Mouse (Mus musculus): ENCODE measurements at regions not wholly inside any gene's neighbourhood (a gene's known extent, or its start where the extent isn't known, plus 50 kb on each side); places are given as distances from the start of the nearest gene placed in this dataset.

DNA sequence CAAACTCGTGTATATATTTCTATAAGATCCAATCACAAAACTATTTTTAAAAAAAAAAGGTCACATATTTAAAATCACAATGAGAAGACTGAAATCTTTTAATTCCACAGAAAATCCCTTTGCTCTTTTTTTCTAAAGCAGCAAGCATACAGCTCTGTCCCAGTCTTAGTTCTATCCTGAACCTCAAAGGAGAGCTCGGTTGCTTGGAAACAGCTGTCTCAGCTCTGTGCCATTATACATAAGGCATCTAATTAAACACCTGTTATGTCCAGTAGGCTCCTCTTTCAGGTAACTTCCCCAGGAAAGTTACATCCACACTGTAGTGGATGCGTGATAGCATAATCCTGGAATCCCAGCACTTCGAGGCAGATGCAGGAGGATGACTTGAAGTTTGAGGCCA, 181.5 kb downstream of the Moxd1 start:
- no peak overlapping the region for H3K4me2 ChIP-seq
- H3K27ac ChIP-seq (ENCODE audit: low read depth) = no peak overlapping the region
- no peak for DNase-seq
- 72% methylated on average over 4 of the region's 4 CpGs for WGBS
- H3K9me3 ChIP-seq (ENCODE audit: low read depth, low read length) = no peaks in the 10 kb centered on the region
- no peaks in the 10 kb centered on the region for H3K27me3 ChIP-seq (ENCODE audit: insufficient read depth, low read length)
- no peaks in the 10 kb centered on the region for H3K36me3 ChIP-seq (ENCODE audit: insufficient read depth)
- H3K9ac ChIP-seq = no peak overlapping the region
- no peak for TF ChIP-seq CTCF (IDR thresholded peaks at IDR 0.05; ENCODE audit: low read depth)
- H3K4me1 ChIP-seq (ENCODE audit: insufficient read depth) = no peaks in the 10 kb centered on the region
- no peak for ATAC-seq (ENCODE audit: insufficient read depth)
- H3K4me3 ChIP-seq (ENCODE audit: low read depth, low read length) = no peak overlapping the region

DNA sequence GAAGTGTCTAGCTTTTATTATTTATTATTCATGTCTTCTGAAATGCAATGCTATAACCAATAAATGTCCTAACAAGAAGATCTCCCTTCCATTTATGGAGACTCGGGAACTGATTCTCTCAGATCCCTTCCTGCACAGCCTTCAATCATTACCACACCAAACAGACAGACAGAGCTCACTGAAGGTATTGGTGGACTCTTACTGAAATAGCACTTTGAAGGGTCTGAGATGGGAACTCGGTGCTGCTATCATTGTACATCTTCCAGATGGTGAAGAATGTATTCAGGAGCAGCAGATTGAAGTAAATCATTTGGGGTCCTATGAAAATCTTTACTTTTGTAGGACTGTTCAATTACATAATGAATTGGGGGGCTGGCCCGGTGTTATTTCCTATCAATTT, 183.6 kb downstream of the Moxd1 start:
- H3K9me3 ChIP-seq (ENCODE audit: low read depth, low read length) = no peaks in the 10 kb centered on the region
- no peak overlapping the region for H3K4me3 ChIP-seq (ENCODE audit: low read depth, low read length)
- no peak for TF ChIP-seq CTCF (IDR thresholded peaks at IDR 0.05; ENCODE audit: low read depth)
- WGBS = 71% methylated on average over 3 of the region's 3 CpGs
- no peaks in the 10 kb centered on the region for H3K4me1 ChIP-seq (ENCODE audit: insufficient read depth)
- no peak for DNase-seq
- no peak overlapping the region for H3K9ac ChIP-seq
- H3K27me3 ChIP-seq (ENCODE audit: insufficient read depth, low read length) = no peaks in the 10 kb centered on the region
- no peak overlapping the region for H3K4me2 ChIP-seq
- H3K27ac ChIP-seq (ENCODE audit: low read depth) = no peak overlapping the region
- no peaks in the 10 kb centered on the region for H3K36me3 ChIP-seq (ENCODE audit: insufficient read depth)
- no peak for ATAC-seq (ENCODE audit: insufficient read depth)

DNA sequence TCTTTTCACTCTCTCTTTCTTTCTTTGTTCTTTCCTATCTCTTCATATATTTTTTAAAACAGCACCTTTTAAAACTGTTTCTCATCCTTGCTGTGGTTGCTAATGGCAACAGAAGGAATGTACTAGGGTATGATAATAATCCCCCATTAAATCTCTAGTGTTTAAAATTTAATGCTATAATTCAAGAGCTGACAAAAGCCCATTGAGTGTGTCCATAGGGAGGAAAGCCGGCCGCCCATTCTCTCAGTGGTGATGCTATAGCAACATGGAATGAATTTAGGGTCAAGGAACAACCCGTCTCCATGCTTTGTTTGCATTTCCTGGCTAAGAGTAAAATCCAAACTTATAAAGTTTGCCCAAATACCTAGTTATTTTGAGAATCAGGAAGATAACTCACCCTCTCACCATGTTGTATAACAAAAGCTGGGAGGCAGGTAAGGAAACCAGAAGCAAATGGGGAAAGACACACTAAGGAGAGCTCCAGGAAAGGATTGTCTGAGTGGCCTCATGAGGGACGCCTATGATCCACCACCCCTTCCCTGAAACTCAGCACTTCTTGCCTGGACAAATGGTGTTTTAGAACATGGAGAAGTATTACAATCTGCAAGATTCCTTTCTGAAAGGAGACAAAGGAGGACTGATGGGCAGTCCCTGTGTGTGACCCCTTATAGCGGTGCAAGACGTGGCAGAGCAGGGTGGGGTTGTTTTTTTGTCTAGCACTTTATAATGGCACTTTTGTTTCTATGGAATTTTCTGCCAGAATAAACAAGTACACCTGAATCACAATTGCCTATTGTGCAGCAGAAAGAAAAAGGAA, 184.3 kb downstream of the Moxd1 start:
- DNase-seq = no peak
- no peaks in the 10 kb centered on the region for H3K27me3 ChIP-seq (ENCODE audit: insufficient read depth, low read length)
- no peak for ATAC-seq (ENCODE audit: insufficient read depth)

DNA sequence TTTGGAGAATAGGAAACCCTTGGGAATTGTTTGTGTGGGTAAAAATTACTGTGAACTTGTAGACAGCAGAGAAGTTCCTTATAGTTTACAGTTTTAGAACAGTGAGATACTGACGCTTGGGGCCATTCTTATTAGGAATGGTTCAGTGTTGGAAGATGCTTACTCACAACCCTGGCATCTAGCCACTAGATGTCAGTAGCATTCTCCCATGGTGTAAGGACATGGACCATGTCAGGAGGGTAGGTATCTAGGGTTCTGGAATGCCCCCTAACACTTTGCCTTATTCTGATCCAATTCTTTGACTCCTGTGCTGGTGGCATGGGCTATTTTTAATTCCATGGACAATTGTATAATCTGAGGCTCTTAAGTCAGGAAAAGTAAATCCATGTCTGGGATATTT, 185.3 kb upstream of the Ccn2 start:
- Histone ChIP-seq H3K4me2 (no peak overlapping the region), H3K9ac (no peak overlapping the region), H3K36me3 (ENCODE audit: insufficient read depth) (no peaks in the 10 kb centered on the region), H3K4me1 (ENCODE audit: insufficient read depth) (no peaks in the 10 kb centered on the region), H3K4me3 (ENCODE audit: low read depth, low read length) (no peak overlapping the region), H3K27ac (ENCODE audit: low read depth) (no peak overlapping the region), H3K27me3 (ENCODE audit: insufficient read depth, low read length) (no peaks in the 10 kb centered on the region), H3K9me3 (ENCODE audit: low read depth, low read length) (no peaks in the 10 kb centered on the region)
- WGBS = 19% methylated on average over 1 of the region's 1 CpGs
- ATAC-seq (ENCODE audit: insufficient read depth) (no peak; the same call in 1 of the 2 replicates), DNase-seq (peak; percentile 80)
- peak; percentile 80 for TF ChIP-seq CTCF (IDR thresholded peaks at IDR 0.05; ENCODE audit: low read depth)

More for the DNA sequence above, 184.3 kb downstream of the Moxd1 start:
- Histone ChIP-seq H3K4me3 (ENCODE audit: low read depth, low read length) (no peak overlapping the region), H3K4me2 (no peak overlapping the region), H3K4me1 (ENCODE audit: insufficient read depth) (no peaks in the 10 kb centered on the region), H3K27ac (ENCODE audit: low read depth) (no peak overlapping the region), H3K36me3 (ENCODE audit: insufficient read depth) (no peaks in the 10 kb centered on the region), H3K9ac (no peak overlapping the region), H3K9me3 (ENCODE audit: low read depth, low read length) (no peaks in the 10 kb centered on the region)
- WGBS = 66% methylated on average over 6 of the region's 6 CpGs
- no peak for TF ChIP-seq CTCF (IDR thresholded peaks at IDR 0.05; ENCODE audit: low read depth)

DNA sequence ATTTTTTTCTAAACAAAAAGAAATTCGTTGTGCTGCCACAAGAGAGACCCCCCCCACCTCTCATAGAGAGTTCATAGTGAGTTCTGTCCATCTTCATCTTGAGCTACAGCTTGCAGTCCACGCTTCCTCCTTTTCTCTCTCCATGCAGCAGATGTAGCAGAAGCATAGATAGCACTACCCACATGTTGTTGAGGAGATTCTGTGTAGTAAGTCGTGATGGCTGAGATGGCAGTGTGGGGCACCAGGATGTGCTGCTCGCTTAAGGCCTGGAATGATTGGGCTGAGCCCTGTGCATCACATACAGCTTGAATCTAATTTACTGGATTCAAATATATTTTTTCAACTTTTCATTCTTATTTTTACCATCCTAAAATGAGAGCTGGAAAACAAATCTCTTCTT, 184.4 kb upstream of the Ccn2 start:
- Histone ChIP-seq H3K9me3 (ENCODE audit: low read depth, low read length) (no peaks in the 10 kb centered on the region), H3K36me3 (ENCODE audit: insufficient read depth) (no peaks in the 10 kb centered on the region), H3K4me2 (no peak overlapping the region), H3K9ac (no peak overlapping the region), H3K27me3 (ENCODE audit: insufficient read depth, low read length) (no peaks in the 10 kb centered on the region), H3K4me3 (ENCODE audit: low read depth, low read length) (no peak overlapping the region), H3K4me1 (ENCODE audit: insufficient read depth) (no peaks in the 10 kb centered on the region), H3K27ac (ENCODE audit: low read depth) (no peak overlapping the region)
- TF ChIP-seq CTCF (IDR thresholded peaks at IDR 0.05; ENCODE audit: low read depth) = no peak
- DNase-seq (no peak), ATAC-seq (ENCODE audit: insufficient read depth) (no peak)
- 79% methylated on average over 4 of the region's 4 CpGs for WGBS

DNA sequence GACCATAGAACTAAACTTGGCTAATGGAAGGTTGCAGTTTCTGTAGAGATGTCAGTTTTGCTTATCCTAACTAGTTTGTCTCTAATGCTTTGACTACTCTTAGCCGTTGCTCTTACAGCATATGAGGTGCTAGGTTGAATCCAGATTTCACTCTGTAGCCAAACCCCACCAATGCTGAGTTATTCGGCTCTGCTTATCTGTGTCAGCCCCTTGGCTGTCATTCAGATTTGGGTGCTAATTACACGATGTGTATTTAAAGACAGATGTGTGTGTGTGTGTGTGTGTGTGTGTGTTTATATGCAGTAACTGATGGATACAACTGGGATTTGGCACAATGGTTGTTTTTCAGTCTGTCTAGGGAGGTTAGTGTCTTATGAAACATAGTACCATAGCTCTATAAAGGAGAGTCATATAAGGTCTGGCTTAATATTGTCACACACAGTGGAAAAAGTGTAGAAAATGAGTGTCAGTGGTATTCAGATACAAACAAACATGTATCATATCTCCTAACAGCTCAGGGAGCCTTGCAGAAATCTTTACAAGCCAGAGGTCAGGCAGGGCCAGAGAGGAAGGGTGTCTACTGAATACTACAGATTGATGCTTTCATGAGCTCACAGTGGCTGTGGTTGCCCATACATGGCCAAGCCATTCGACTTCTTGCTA, 172.6 kb upstream of the Ccn2 start:
- Histone ChIP-seq H3K4me3 (ENCODE audit: low read depth, low read length) (no peak overlapping the region), H3K9ac (no peak overlapping the region), H3K4me1 (ENCODE audit: insufficient read depth) (no peaks in the 10 kb centered on the region), H3K9me3 (ENCODE audit: low read depth, low read length) (no peaks in the 10 kb centered on the region), H3K27me3 (ENCODE audit: insufficient read depth, low read length) (no peaks in the 10 kb centered on the region), H3K36me3 (ENCODE audit: insufficient read depth) (no peaks in the 10 kb centered on the region), H3K27ac (ENCODE audit: low read depth) (no peak overlapping the region), H3K4me2 (no peak overlapping the region)
- peak; percentile 73 for DNase-seq
- 25% methylated on average over 4 of the region's 4 CpGs for WGBS
- TF ChIP-seq CTCF (IDR thresholded peaks at IDR 0.05; ENCODE audit: low read depth) = no peak
- peak; percentile 85 for ATAC-seq (ENCODE audit: insufficient read depth)

DNA sequence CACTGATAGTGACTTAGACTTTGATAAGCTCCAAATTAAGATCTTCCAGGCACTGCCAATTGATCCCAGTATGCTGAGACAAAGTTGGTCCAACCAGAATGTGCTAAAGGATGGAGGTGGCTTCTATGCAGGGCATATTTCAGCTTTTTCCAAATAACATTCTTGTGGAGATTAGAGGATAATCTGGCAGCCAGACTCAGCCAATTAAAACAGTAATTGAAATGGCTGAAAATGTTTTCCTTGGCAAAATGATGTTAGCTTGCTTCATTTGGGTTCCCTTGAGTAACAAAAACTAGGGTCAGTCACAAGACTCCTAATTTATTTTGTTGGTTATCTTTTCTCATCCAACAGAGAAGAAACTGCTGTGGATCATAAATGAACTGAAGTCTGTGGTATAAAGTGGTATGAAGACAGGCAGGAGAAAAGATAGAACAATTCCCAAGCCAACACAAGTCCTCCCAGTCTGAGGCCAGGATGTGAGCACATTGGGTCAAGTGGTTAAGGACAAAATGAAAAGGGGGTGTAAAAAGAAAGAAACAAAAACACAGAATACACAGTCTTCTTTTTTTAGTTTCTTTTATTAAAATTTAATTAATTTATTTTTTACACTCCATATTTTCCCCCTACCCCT, 161.4 kb upstream of the Ccn2 start:
- Histone ChIP-seq H3K9ac (no peak overlapping the region), H3K9me3 (ENCODE audit: low read depth, low read length) (no peaks in the 10 kb centered on the region), H3K27me3 (ENCODE audit: insufficient read depth, low read length) (no peaks in the 10 kb centered on the region), H3K4me1 (ENCODE audit: insufficient read depth) (no peaks in the 10 kb centered on the region), H3K27ac (ENCODE audit: low read depth) (no peak overlapping the region), H3K4me2 (no peak overlapping the region), H3K4me3 (ENCODE audit: low read depth, low read length) (no peak overlapping the region), H3K36me3 (ENCODE audit: insufficient read depth) (no peaks in the 10 kb centered on the region)
- no peak for TF ChIP-seq CTCF (IDR thresholded peaks at IDR 0.05; ENCODE audit: low read depth)
- DNase-seq (no peak), ATAC-seq (ENCODE audit: insufficient read depth) (no peak)

Data from lung, embryonic 14.5 days (tissue).